Mouse (Mus musculus) heart, adult 2 months (tissue): ENCODE measurements around the gene Bspry. TPM values are rescaled to one million over a fixed set of nuclear protein-coding genes. Genes with fewer than 3 reads are reported as not detected.
A peak's percentile ranks its signal among the peaks of the same experiment; 100 is the strongest.

Experiments
- DNase-seq, 2 experiments: peaks; one replicate each; pipeline ENCODE4 v3.0.0; 2021
- H3K27ac ChIP-seq: fragments of 200-600 bp; 2 replicates; pipeline ENCODE4 v1.8.1; 2022
- H3K27me3 ChIP-seq: fragments of 200-500 bp; 2 replicates; pipeline ENCODE4 v1.6.1; 2012; ENCODE audit warnings: mild to moderate bottlenecking, low read length, inconsistent platforms, mixed read lengths; ENCODE audit not compliant: control insufficient read depth, insufficient read depth
- H3K36me3 ChIP-seq: fragments of 200-500 bp; 2 replicates; pipeline ENCODE4 v1.6.1; 2012; ENCODE audit warnings: low read length, inconsistent platforms; ENCODE audit not compliant: control insufficient read depth, insufficient read depth
- H3K4me1 ChIP-seq: fragments of 200-500 bp; 2 replicates; pipeline ENCODE4 v1.6.1; 2011; ENCODE audit warnings: low read length; ENCODE audit not compliant: control insufficient read depth, insufficient read depth
- H3K4me3 ChIP-seq: fragments of 200-600 bp; 2 replicates; pipeline ENCODE4 v1.8.1; 2022
- H3K79me2 ChIP-seq: fragments of 200-500 bp; replicated peaks from 2 replicates; pipeline ENCODE4 v1.6.1; 2012; ENCODE audit warnings: mild to moderate bottlenecking, inconsistent platforms, low read length, moderate library complexity, mixed read lengths; ENCODE audit not compliant: control insufficient read depth, insufficient read depth
- H3K9ac ChIP-seq: fragments of 200-500 bp; 2 replicates; pipeline ENCODE4 v1.6.1; 2012; ENCODE audit warnings: low read depth, mild to moderate bottlenecking, control low read depth, inconsistent platforms, low read length, mixed read lengths
- CTCF ChIP-seq: fragments of 200-600 bp; IDR thresholded peaks from 2 replicates; pipeline ENCODE4 v1.8.1; 2022; ENCODE audit warnings: antibody characterized with exemption, mild to moderate bottlenecking, moderate library complexity
- EP300 ChIP-seq: fragments of 200-500 bp; IDR thresholded peaks from 2 replicates; pipeline ENCODE4 v1.6.1; 2011; ENCODE audit warnings: low read depth, low read length, control low read depth; ENCODE audit not compliant: insufficient read depth
- POLR2A ChIP-seq: fragments of 200-500 bp; IDR thresholded peaks from 2 replicates; pipeline ENCODE4 v1.6.1; 2011; ENCODE audit warnings: mild to moderate bottlenecking, low read depth, low read length, control low read depth; ENCODE audit not compliant: insufficient read depth
- WGBS: fragments of 180-500 bp; shearing (Covaris S2); methylation state at CpG from one replicate; pipeline ENCODE4 v1.1.7; 2018; 5-methylcytosine and 5-hydroxymethylcytosine counted together
- intact Hi-C: fragments of 180-260 bp; cut with DNase I; formaldehyde crosslinking; loops from one replicate; pipeline ENCODE4 v1.15.1; 2025
- polyA plus RNA-seq: library from polyadenylated mRNA; depleted of rRNA; stranded (reverse); fragments of >200 nt; gene quantifications from 2 replicates; pipeline ENCODE4 v1.2.3, GENCODE M21; 2012
- total RNA-seq, 2 experiments: library from RNA; stranded (reverse); gene quantifications; 2 replicates each; pipeline ENCODE4 v1.2.3; 2021

Bspry gene
- total and polyA plus RNA-seq, 3 experiments: 0.09 to 1.2 (median 0.13) TPM

DNA sequence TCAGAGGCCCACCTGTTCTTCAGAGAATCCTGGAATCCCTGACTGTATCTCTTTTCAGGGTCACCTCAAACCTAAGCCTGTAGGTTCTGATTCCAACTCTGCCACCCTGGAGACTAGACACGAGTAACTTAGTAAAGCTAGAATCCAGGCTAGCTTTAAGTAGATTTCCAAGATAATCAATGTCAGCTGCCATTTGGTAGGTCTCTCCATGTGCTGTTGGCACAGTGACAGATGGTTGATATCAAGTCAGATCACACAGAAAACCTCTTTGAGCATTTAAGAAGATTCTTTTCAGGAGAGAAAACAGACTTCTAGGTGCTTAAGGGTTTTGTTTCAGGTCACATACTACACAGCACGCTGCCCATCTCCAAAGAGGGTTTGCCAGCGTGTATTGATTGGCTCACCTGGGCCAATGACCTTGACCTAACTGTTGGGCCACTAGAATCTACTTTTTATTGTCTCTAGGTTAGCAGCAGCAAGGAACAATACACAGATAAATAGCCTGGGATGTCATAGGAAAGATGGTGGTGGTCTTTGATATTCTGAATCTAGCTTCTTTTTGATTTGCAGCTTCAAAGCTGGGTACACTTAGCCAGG is 23.6 kb downstream of the Bspry start, which contains the start of gene Hdhd3:
Gene Hdhd3 (minus strand): TSS at position 94 of the 597 bp plus-strand sequence.
- DNase-seq: no peak
- Histone ChIP-seq H3K4me1 (peaks cover 4% of the 10 kb centered on the region; the same call in 1 of the 2 replicates), H3K9ac (peak within 1 kb of the TSS; percentile 77), H3K27ac (peak within 1 kb of the TSS; percentile 76), H3K79me2 (no peaks in the 10 kb centered on the region), H3K27me3 (no peaks in the 10 kb centered on the region), H3K36me3 (no peaks in the 10 kb centered on the region), H3K4me3 (peak within 1 kb of the TSS; percentile 78)
- TF ChIP-seq CTCF (no peak), EP300 (no peak)
- intact Hi-C loops: loop anchor here (2.0 to 5.0 kb wide), 2 partner anchors 13 to 96 kb away; partner anchors contain the start of genes Cdc26 and Prpf4
- 85% methylated on average over 3 of the region's 3 CpGs for WGBS

DNA sequence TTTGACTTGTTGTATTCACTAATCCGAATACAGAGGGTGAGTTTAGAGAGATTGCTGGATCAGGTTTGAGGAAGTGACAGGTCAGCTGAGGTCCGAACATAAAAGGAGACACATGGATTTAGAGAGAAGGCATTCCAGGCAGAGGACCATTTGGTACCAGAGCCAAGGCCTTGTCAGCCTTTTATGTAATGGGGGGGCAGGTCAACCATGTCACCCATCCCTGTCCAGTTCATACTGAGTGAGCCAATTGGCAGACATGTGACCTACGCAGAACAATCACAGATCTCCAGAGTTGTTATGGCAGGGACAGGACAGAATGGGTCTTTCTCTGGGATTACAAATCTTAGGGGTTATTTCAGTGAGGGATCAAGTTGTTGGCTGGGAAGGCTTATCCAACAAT is 26.1 kb downstream of the Bspry start:
- 55% methylated on average over 3 of the region's 3 CpGs for WGBS
- intact Hi-C loops: loop anchor here (5.0 kb wide), 3 partner anchors 49 to 164 kb away; no protein-coding TSS in a partner anchor
- DNase-seq: no peak
- H3K79me2 ChIP-seq: no peaks in the 10 kb centered on the region
- H3K27ac ChIP-seq: peak overlapping the region; percentile 21
- H3K27me3 ChIP-seq: no peaks in the 10 kb centered on the region
- H3K36me3 ChIP-seq: no peaks in the 10 kb centered on the region
- no peak overlapping the region for H3K9ac ChIP-seq
- no peak overlapping the region for H3K4me3 ChIP-seq
- TF ChIP-seq POLR2A (no peak), EP300 (no peak), CTCF (no peak)
- peaks cover 4% of the 10 kb centered on the region; the same call in 1 of the 2 replicates for H3K4me1 ChIP-seq

DNA sequence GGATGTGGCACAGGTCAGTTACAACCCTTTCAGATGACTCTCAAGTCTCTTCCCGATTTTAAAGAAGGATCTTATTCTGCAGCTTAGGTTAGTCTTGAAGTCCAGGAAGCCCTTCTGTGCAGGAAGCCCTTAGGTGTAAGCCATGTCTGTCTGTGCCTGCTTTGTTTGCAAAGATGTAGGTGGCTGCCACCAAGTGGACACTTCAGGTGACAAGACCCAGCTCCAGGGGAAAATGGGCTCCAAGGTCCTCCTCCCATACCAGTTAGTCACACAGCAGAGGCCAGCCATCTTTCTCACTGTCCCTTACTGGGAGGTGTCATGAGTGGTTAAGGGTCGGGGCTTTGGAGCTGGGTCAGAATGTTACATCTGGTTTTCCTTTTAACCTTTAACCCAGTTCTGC is 26.9 kb downstream of the Bspry start:
- WGBS: 31% methylated on average over 2 of the region's 2 CpGs
- Histone ChIP-seq H3K27ac (peak overlapping the region; percentile 21; the same call in 1 of the 2 replicates), H3K79me2 (no peaks in the 10 kb centered on the region), H3K9ac (no peak overlapping the region), H3K4me3 (no peak overlapping the region), H3K27me3 (no peaks in the 10 kb centered on the region), H3K36me3 (no peaks in the 10 kb centered on the region), H3K4me1 (peaks cover 4% of the 10 kb centered on the region; the same call in 1 of the 2 replicates)
- intact Hi-C loops: loop anchor here (5.0 kb wide), 3 partner anchors 49 to 164 kb away; no protein-coding TSS in a partner anchor
- peak; percentile 71 for TF ChIP-seq CTCF
- TF ChIP-seq POLR2A: 0 out of 2 replicates have a peak, but pooled peaks have one; percentile 6
- 0 out of 2 replicates have a peak, but pooled peaks have one; percentile 40 for TF ChIP-seq EP300
- DNase-seq: peak in 1 of 2 experiments; percentile 39

DNA sequence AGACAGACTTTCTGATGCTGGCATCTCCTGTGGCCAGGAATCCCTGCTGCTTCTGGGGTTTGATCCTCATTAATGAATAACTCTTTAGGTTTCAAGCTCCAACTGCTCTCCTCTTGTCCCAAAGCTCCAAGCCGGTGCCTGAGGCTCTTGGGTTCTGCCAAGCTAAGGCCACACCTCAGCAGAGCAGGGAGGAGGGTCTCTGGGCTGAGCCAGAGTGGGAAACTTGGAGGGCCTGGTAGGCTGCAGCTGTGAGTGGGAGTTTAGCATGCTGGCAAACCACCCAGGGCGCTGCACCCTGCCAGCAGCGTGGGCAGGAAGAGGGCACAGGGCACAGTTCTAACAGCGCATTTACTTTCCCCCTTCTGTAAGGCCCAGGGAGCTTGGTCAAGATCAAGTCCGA is 29.0 kb downstream of the Bspry start:
- no peaks in the 10 kb centered on the region for H3K27me3 ChIP-seq
- 0 out of 2 replicates have a peak, but pooled peaks cover 1% of the 10 kb centered on the region for H3K4me1 ChIP-seq
- no peaks in the 10 kb centered on the region for H3K36me3 ChIP-seq
- no peak overlapping the region for H3K27ac ChIP-seq
- TF ChIP-seq CTCF (no peak), POLR2A (no peak), EP300 (no peak)
- WGBS: 88% methylated on average over 5 of the region's 5 CpGs
- no peak overlapping the region for H3K9ac ChIP-seq
- intact Hi-C loops: loop anchor here (5.0 kb wide), 3 partner anchors 52 to 167 kb away; no protein-coding TSS in a partner anchor
- H3K79me2 ChIP-seq: no peaks in the 10 kb centered on the region
- no peak for DNase-seq
- no peak overlapping the region for H3K4me3 ChIP-seq

DNA sequence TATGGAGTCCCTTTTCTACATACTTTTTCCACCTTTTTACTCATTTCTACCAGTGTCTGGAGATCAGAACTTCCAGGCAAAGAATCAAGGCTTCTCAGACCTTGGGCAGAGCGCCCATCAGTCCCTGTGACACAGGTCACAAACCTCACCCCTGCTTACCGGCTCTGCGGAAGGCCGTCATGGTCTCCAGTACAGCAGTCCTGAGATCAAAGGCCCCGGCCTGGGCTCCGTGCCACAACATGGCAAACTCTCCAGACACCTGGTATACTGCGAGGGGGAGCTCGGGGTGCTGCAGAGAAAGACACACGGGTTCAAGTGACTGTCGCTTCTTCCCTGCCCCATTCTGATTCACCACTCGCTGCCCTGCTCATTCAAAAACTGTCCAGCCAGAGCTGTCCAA is 30.1 kb downstream of the Bspry start:
- intact Hi-C loops: loop anchor here (5.0 to 10.0 kb wide), 4 partner anchors 53 to 895 kb away; partner anchors contain the start of gene Akna
- WGBS: 72% methylated on average over 11 of the region's 11 CpGs
- Histone ChIP-seq H3K4me3 (no peak overlapping the region), H3K36me3 (no peaks in the 10 kb centered on the region), H3K27me3 (no peaks in the 10 kb centered on the region), H3K9ac (no peak overlapping the region), H3K4me1 (0 out of 2 replicates have a peak, but pooled peaks cover 1% of the 10 kb centered on the region), H3K79me2 (no peaks in the 10 kb centered on the region), H3K27ac (no peak overlapping the region)
- peak in 1 of 2 experiments; percentile 28 for DNase-seq
- TF ChIP-seq EP300: no peak
- TF ChIP-seq CTCF: no peak
- TF ChIP-seq POLR2A: no peak
